Mouse (Mus musculus): Measurements from ENCODE around the gene Hist1h4d.
A peak's percentile ranks its signal among the peaks of the same experiment; 100 is the strongest.
"Not testable (repeated sequence)": the region's sequence is repeated elsewhere in the genome, so short reads cannot be mapped to it uniquely, and the experiment has no call there.

Hist1h4d gene

GRCm38 (mm10) chr13:23573034-23573897, 8.1 kb upstream of the Hist1h4d start:
- DNase-seq (ENCODE audit: low read depth, low spot score) = not testable (repeated sequence)

- peak; percentile 98 for DNase-seq (ENCODE audit: low read depth, low spot score)
Measured at GRCm38 (mm10) chr13:23573898-23574524, 7.4 kb upstream of the Hist1h4d start, which contains the start of the genes Hist1h2bf and Hist1h2ad. Gene Hist1h2bf, minus strand, starts transcription at chr13:23574196. Gene Hist1h2ad, plus strand, starts transcription at chr13:23574381.

GRCm38 (mm10) chr13:23574546-23575170, 6.7 kb upstream of the Hist1h4d start:
- DNase-seq (ENCODE audit: low read depth, low spot score) = not testable (repeated sequence)

DNA sequence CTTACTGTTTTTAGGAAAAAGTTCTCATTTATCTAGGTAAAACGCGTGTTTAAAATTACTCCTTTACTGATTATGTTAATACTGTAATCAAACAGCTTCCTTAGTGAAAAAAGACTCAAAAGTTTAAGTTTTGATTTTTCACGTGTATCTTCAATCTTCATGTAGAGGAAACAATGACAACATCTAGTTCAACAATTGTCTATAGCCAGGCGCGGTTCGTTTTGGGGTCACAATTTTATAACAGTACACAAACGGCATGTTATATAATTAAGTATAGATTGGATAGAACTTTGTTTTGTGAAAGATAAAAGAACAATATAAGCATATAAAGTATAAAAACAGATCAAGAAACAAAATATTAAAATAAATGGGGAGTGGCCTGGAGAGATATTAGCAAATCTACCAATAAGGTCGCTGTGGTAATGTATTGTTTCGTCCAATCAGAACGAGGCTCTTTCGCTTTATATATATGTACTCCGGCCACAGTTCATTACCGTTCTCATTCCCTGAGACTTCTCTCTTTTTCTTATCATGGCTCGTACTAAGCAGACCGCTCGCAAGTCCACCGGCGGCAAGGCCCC, 6.0 kb upstream of the Hist1h4d start, which contains the start of gene Hist1h3d:
TSS of gene Hist1h3d (plus strand) at position 493 of the 581 bp plus-strand sequence.
- peak; percentile 77 for DNase-seq (ENCODE audit: low read depth, low spot score)

DNA sequence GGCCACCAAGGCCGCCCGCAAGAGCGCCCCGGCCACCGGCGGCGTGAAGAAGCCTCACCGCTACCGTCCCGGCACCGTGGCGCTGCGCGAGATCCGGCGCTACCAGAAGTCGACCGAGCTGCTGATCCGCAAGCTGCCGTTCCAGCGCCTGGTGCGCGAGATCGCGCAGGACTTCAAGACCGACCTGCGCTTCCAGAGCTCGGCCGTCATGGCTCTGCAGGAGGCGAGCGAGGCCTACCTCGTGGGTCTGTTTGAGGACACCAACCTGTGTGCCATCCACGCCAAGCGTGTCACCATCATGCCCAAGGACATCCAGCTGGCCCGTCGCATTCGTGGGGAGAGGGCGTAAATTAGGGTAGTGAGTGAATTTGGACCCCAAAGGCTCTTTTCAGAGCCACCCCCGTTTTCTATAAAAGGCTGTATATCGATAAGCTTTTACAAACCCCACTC, 5.5 kb upstream of the Hist1h4d start:
- not testable (repeated sequence) for DNase-seq (ENCODE audit: low read depth, low spot score)

DNA sequence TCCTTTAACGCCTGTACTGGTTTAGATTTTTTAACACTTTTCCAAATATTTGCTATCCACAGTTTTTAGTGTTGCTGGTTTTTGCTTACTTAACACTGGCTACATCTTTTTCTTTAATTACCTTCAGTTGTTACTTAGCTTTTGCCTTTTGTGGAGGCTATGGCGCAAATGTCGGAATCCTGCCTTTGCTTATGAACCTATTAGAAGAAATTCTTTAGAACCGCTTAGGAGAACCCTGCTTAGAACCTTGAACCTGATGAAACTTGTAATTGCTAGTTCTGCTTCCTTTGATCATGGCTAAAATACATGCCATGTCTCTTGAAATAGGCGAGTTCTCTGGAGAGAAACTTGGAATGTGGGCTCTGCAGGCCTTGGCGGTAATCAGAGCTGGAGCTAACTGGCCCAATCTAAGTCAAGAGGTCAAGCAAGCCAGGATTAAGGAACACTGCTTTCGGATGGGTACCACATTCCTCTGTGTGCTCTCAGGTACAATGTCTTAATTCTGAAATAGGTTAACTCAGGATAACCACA, 5.0 kb upstream of the Hist1h4d start:
- no peak for DNase-seq (ENCODE audit: low read depth, low spot score)

GRCm38 (mm10) chr13:23576906-23577639, 4.3 kb upstream of the Hist1h4d start:
- no peak for DNase-seq (ENCODE audit: low read depth, low spot score)

DNA sequence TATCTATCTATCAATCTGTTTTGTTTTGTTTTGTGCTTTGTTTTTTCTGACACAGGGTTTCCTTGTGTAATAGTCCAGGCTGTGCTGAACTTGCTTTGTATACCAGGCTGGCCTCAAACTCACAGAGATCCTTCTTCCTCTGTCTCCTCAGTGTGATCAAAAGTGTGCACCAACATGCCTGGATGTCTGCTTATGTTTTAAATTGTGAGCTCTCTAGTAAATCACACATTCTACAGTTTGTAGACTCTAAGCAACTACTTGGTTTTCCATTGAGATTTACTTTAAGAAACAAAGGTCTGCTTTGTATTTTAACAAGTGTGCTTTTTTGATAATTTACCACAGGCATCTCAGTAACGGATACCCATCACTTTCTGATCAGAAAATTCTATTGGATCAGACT, 3.6 kb upstream of the Hist1h4d start:
- DNase-seq (ENCODE audit: low read depth, low spot score) = no peak

GRCm38 (mm10) chr13:23582219-23583056, 1.0 kb downstream of the Hist1h4d start:
- no peak for DNase-seq (ENCODE audit: low read depth, low spot score)

DNA sequence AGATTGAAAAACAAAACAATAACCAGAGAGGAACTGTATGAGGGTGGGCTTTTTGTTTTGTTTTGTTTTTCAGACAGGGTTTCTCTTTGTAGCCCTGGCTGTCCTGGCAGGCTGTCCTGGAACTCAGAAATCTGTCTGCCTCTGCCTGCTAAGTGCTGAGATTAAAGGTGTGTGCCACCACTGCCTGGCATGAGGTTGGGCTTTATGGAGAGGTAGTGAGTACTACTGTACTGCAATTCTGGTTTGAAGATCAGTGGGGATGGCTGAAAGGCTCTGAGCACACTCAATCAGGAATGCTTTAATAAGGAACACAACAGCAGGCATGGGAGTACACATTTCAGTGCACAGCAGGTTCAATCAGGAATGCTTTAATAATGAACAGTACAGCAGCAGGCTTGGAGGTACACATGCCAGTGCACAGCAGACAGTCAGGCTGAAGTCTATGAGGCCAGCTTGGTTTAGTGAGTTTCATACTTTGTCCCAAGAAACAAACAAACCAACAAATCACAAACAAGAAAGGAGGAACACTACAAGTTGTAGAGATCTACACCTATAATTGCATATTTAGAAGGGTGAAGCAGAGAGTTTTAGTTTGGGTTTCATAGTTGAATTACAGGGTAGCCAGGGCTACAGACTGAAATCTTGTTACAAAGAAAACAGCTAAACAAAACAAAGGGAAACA, 2.1 kb downstream of the Hist1h4d start:
- no peak for DNase-seq (ENCODE audit: low read depth, low spot score)

DNA sequence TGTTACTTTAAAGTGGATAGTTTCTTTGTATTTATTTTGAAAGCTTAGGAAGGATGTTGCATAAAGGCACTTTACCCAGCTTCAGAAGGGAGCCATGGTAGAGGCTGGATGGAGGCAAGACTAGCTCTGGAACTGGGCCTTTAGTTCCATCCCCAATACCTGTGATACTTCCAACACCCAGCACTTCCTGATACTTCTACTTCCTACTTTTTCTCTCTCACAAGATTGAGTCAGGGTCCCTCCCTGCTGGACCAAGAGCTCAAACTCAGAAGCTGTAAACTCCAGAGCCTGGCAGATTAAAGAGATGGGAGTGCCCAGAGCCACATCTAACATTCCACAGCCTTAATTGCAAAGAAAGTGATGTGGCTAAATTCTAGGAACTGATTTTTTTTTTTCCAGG, 2.9 kb downstream of the Hist1h4d start:
- DNase-seq (ENCODE audit: low read depth, low spot score) = no peak

DNA sequence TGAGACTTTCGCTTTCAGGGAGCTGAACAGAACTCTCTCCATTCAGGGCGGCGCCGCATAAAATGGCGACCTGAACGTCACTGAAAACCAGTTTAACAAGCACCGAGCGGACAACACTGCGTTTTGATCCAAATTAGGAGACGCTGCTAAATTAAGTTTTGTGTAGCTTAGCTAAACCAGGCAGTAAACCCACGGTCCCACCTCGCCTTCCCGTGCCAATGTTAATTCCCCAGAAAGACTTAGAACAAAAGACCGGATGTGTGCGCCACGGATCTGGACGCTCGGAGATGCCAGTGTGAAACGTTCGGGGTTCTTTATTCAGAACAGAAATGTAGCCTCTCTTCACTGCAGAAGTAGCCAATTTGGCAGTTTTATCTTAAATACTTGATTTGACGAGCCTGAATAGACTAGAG, 3.6 kb downstream of the Hist1h4d start:
- DNase-seq (ENCODE audit: low read depth, low spot score) = no peak

DNA sequence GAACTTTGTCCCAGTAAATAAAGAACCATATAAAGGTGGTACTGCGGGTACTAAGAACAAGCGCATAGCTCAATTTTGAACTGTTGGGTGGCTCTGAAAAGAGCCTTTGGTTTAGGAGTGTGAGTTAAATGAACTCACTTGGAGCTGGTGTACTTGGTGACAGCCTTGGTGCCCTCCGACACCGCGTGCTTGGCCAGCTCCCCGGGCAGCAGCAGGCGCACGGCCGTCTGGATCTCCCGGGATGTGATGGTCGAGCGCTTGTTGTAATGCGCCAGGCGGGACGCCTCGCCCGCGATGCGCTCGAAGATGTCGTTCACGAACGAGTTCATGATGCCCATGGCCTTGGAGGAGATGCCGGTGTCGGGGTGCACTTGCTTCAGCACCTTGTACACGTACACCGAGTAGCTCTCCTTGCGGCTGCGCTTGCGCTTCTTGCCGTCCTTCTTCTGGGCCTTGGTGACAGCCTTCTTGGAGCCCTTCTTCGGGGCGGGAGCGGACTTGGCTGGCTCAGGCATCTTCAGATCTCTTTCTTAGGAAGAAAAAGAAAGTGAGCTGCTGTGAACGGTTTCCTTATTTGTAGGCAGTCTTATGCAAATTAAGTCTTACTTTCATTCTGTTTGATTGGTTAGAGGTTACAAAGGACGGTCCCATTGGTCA, 4.2 kb downstream of the Hist1h4d start:
- peak; percentile 92 for DNase-seq (ENCODE audit: low read depth, low spot score)

DNA sequence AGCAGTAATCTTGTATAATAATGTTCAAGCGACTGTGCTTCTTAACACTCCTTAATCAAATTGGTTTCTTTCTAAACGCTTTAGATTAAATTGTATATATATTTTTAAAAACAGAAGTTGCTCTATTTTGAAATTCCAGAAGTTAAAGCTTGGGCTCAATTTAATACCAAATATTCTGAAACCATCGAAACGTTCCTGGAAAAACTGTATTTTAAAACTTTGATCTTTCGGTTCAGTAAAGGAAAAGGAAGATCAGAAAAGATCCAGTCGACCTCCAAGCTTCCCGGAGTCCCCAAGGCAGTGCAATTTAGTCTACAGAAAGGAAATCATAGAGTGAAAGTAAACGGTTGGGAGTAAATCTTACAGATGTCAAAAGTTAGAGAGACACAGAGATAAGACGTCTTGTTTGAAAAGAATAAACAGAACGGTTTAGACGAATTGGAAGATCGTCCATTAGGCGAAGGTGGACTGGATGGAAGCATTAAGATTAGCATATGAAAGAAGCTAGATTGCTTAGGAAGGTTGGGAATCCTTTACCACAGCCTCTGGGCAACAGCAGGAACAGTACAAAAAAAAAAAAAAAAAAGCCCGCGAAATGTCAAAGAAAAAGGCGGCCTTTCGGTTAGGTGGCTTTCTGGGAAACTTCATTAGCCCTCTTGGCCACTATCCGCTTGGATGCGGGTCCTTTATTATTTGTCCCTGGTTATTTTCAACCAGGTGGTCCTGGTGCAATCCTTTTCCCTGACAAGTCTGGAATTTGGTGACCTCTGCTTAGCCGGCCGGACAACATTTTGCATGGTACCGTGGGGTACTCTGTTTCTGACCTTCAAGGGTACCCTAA, 4.9 kb downstream of the Hist1h4d start:
- DNase-seq (ENCODE audit: low read depth, low spot score) = no peak

DNA sequence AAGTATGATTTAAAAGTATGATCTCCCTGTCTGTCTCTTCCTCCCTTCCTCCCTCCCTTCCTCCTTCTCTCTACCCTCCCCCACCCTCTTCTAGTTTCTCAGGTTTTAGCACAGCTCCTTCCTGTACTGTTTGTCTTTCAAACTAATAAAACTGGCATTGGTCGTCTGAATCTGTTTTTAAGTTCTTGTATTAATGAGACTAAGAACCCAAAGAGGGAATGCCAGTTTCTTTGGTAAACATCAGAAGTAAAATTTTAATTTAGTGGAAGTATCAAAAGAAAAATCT, 5.5 kb downstream of the Hist1h4d start:
- DNase-seq (ENCODE audit: low read depth, low spot score) = no peak

DNA sequence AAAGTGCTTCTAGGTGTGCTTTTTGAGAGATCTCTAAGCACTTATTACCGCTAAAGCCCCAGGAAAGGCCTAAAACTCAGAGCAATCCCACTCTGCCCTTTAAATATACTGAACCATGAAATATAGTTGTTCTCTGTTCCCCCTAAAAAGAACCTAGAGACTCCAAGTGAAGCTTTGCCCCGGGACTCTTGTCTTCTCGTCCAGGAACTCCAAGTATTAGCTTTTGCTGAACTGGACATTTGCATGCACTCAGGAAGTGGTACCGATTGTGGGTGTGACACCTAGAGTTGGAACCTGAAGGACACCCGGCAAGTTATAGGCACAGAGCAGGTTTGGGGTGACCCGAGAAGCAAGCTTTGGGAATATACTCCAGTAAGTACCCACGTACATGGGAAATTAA, 9.8 kb downstream of the Hist1h4d start:
- DNase-seq (ENCODE audit: low read depth, low spot score) = no peak

GRCm38 (mm10) chr13:23591886-23592285, 10.5 kb downstream of the Hist1h4d start:
- not testable (repeated sequence) for DNase-seq (ENCODE audit: low read depth, low spot score)

GRCm38 (mm10) chr13:23592614-23593013, 11.2 kb downstream of the Hist1h4d start:
- no peak for DNase-seq (ENCODE audit: low read depth, low spot score)

All from brain, embryonic 18.5 days (tissue).